Mouse (Mus musculus): Measurements from ENCODE around the gene Gpr157.
A peak's percentile ranks its signal among the peaks of the same experiment; 100 is the strongest.

The Gpr157 gene

DNA sequence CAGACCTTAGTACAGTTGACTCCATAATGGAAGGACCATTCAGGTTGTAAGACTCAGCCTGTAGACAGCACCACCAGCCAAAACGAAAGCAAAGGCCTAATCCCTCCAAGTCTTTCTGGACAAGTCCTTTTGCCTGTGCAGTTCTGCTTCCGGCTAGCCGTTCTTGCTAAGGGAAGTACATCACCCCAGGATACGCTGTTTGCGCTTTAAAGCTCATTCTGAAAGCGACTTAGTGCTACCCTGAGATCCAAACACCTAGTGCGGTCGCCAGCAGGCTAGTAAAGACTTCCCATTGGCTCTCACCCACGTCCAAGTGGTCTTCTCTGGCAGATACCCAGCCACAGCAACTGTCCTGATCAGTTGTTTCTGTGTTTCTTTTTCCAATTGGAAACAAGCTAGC lies 23.2 kb downstream of the Gpr157 start:
- no peak for DNase-seq (ENCODE audit: low read depth, low spot score)

DNA sequence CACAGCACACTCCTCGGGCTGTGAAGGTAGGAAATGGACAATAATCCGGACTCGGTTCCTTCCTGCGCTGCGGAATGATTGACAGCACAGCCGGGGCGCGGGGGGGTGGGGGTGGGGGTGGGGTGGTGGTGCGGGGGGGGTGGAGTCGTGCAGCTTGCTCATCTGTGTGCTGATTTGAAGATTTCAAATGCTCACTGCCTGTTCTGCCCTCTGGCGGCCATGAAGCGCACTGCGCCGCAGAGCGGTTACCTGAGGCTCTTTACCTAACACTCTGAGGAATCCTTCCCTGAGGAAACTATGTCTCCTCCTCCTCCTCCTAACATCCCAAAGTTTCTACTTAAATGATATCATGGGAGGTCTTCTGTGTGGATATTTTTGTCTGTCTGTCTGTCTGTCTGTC lies 25.7 kb downstream of the Gpr157 start:
- peak; percentile 66 for DNase-seq (ENCODE audit: low read depth, low spot score)

DNA sequence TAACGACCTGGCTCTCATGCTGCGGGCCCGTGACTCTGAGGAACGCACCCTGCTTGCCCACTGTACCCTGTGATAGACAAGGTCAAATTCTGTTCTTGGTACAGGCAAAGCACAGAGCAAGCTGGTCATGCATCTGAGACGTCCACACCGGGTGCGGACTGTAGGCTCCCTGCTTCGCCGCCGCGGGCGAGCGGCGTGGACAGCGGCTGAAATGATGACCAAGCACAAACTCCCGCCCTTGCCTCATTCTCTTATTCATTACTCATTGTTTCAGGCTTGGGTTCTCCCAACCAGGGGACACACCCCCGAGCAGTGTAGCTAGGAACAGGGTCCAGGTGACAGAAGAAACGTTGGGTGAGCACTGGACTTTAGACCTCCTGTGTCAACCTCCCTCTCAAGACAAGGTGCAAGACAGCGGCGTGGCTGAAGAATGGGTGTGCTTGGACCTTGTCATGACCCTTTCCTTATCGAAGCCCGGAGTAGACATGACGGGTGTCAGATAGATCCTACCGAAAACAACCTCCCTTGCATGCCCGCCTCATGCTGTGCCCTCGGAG lies 27.4 kb downstream of the Gpr157 start:
- DNase-seq (ENCODE audit: low read depth, low spot score) = no peak

DNA sequence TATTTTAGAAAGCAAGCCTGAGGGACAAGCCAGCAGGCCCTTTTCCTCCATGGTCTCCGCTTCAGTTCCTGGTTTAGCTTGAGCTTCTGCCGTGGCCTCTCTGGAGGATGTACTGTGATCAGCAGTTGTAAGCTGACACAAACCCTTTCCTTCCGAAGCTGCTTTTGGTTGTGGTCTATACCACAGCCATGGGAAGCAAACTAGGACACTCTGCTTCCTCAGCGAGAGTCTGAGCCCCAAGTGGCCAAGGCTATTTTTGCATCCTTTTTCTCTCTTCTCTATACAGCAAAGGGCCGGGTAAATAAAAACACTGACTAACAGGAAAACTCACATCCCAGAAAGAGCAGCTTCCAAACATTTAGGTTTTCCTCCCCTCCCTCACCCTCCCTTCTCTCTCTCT lies 30.1 kb downstream of the Gpr157 start:
- peak; percentile 42 for DNase-seq (ENCODE audit: low read depth, low spot score)

DNA sequence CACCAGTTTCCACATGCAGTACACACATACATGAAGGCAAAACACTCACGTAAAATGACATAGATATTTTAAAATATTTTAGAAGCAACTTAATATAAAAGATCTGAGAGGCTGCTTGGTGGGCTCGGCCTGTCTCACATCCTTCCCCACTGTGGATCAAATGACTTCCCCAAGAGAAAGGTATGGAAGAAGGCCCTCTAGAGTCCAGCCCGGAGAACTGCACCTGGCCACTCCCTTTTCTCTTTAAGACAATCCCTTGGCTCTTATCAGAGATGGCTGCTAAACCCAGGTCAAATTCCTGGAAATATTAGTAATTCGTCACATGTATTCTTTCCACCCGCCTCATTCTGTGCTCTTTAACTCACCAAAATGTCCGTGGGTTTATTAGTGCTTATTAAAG lies 31.0 kb downstream of the Gpr157 start:
- DNase-seq (ENCODE audit: low read depth, low spot score) = no peak

DNA sequence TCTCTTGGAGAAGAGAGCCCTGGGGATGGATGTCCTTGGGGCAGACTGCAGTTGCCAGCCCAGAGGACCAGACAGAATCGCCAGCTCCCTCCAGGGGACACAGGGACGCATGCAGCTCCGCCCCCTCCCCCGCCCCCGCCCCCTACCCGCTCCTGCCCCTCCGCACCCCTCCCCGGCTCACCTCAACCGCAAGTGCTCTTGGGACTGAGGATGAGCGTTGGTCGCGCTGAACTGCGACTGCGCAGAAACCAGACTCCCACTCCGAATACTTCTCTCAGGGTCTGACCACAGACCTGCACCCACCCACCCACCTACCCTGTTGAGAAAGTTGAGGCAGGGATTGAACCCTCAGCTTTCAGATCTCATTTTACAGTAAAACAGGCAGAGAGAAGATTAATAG lies 31.9 kb downstream of the Gpr157 start, which contains the start of gene Slc2a5:
Gene Slc2a5 (plus strand): TSS at position 229 of the 400 bp plus-strand sequence.
- DNase-seq (ENCODE audit: low read depth, low spot score) = no peak

DNA sequence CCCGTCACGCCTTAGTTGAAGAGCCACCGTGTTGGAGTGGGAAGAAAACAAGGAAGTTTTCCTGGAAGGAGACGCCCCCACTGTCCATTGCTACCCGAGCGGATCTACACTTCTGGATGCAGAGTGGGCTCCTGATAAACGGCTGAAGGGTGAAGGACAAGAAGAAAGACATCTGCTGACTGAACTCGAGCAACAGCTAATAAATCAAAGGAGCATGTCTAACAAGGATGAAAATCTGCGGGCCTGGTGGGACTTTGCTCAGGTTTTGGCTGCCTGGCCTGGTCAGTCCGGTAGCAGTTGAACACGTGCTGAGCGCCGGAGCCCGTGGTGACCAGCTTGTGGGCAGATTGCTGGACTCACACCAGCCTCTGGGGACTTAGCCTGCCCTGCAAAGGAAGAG lies 32.5 kb downstream of the Gpr157 start:
- DNase-seq (ENCODE audit: low read depth, low spot score) = no peak

DNA sequence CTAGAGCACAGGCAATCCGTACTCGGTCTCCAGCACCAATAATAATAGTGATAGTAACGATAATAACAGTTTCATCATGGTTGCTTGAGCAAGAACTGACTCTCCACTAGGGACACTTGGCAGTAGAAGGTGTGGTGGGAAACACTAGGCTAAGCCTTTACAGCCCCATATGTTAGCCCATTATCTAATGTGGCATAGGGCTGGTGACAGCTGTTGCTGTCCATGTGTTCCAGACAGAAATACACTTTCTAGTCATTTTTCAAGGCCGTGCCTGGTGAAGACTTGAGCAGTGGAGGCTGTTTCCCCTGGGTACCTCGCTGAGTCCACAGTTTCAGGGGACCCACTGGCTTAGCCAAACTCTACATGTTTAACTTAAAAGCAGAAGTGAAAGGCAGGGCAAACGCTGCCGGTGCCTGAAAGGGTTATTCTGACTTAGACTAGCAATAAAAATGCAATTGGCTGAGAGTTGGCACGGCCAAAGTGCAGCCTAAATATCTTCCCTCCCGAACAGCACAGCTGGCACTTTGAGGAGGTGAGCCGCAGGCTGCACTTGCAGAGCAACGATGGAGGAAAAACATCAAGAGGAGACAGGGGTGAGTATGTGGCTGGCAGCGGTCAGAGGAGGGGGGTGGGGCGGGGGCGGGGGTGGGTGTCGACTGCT lies 33.1 kb downstream of the Gpr157 start:
- DNase-seq (ENCODE audit: low read depth, low spot score) = no peak

DNA sequence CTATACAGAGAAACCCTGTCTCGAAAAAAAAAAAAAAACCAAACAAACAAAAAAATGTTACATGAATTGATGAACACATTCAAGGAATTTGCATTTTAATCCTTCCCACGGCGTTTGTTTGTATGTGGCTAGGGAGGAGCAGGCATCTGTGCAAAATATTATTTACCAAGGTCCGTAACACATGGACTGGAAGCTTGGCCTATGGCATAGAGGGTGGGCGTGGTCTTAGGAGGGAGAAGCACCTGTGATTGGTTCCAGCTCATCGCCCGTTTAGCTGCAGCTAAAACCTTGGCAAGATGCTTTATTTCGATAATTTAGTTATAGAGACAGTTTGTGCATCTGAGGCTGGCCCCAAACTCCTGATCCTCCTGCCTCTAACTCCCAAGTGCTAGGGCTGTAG lies 34.3 kb downstream of the Gpr157 start:
- no peak for DNase-seq (ENCODE audit: low read depth, low spot score)

DNA sequence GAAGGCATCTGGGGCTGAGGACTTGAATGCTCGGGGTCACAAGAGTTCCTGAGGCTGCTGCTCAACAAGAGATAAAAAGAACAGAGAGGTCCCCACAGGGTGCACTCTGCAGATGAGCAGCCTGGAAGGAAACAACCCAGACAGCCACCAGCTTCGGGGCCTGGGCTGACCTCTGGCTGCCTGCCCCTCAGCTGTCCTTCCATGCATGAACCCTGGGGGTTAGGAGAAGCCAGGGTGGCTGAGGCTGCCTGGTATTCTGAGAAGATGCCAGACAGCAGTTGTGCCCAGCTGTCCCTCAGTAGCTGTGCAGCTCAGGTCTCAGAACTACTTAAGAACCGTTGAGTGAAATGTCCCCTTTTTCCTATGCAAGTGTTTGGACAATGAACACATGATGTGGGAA lies 35.3 kb downstream of the Gpr157 start:
- DNase-seq (ENCODE audit: low read depth, low spot score) = no peak

DNA sequence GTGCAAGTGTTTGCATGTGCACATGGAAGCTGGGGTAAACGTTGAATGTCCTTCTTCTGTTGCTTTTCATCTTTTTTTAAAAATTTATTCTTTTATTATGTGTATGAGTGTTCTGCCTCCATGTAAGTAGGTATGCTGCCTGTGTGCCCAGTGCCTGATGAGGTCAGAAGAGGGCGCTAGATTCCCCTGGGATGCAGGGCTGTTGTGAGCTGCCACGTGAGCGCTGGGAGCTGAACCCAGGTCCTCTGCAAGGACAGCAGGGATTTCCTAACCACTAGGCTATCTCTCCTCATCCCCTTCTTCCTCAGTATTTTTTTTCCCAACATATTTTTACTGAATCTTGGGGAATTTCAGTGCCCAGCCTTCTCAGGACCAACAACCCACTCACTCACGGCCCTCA lies 39.2 kb downstream of the Gpr157 start:
- DNase-seq (ENCODE audit: low read depth, low spot score) = no peak

DNA sequence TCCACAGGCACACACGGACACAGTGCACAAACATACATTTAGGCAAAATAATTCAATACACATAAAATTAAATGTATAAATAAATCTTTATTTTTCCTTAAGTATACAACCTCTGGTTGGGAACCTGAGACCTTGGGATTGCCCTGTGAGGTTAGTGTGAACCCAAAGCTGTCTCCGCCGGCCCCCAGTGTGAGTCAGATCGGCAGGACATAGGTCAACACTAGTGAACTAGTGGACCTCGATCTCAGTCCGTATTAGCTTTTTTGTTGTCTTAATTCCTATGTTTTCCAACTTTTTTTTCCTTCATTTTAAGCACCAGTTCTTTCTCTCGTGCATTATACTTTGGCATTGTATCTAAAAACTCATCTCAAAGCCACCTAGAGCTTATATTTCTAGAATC lies 40.7 kb downstream of the Gpr157 start:
- DNase-seq (ENCODE audit: low read depth, low spot score) = no peak

DNA sequence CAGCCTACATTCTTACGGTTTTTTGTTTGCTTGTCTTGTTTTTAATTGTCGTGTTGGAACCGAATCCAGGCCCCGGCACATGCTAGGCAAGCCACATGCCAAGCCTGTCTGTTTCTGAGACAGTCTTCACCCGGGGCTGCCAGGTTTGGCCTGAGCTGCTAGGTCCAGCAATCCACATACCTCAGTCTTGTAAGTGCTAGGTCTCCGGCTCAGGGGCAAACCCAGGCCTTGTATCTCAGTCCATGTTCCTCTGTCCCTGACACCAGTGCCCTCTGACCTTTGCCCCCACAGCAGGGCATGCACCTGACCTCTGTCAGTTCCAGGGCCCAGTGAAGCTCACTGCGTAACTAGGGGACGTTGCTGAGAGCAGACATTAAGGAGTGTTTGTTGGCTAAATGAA lies 41.4 kb downstream of the Gpr157 start:
- no peak for DNase-seq (ENCODE audit: low read depth, low spot score)

DNA sequence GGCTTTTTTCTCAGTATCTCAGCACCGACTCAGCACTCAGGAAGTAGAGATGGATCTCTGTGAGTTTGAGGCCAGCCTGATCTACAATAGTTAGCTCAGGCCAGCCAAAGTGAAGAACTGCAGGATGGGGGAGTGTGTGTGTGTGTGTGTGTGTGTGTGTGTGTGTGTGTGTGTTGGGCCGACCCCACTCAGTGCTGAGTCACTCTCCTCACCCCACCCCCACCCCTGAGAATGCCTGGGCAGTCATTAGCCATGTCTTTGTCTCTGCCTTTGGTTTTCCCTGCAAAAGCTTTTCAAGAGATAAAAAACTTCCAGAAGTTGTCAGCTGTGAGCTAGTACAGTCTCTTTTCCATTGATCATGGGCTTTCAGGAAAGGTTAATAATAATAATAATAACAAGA lies 43.5 kb downstream of the Gpr157 start:
- DNase-seq (ENCODE audit: low read depth, low spot score) = no peak

DNA sequence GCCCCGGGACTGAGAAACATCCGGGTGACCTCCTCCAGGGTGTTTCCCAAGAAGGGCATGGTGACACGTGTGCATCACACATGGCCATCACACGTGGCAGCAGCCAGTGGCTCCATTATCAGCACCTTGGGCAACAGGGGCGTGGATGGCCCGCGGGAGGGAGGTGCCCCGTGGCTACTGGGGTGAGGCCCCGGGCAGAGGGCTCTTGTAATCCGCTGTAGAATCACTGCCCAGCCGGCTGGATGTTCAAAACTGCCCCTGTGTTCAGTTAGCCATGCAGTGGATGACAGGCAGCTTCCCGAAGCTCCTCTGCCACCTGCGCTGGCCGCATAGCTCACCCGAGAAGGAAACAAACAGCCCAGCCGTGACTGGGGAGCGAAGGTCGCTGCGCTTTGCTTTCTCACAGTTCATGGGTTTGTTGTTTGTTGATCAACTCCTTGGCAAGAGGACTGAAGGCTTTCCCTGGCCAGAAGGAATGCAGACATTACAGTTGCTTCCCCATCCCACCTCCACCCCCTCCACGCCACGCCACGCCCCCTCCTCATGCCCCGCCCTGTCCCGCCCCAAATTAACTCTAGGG lies 45.6 kb downstream of the Gpr157 start:
- DNase-seq (ENCODE audit: low read depth, low spot score) = no peak

DNA sequence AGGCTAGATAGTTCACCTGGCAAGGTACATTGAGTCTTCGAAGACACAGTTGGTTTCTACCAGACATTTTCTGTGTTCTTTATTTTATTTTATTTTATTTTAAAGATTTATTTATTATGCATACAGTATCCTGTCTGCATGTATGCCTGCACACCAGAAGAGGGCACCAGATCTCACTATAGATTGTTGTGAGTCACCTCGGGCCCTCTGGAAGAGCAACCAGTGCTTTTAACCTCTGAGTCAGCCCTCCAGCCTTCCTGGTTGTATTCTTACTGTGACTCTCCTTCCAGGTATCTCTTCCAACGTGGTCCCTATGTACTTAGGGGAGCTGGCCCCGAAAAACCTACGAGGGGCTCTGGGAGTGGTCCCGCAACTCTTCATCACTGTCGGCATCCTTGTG lies 48.1 kb downstream of the Gpr157 start:
- no peak for DNase-seq (ENCODE audit: low read depth, low spot score)

DNA sequence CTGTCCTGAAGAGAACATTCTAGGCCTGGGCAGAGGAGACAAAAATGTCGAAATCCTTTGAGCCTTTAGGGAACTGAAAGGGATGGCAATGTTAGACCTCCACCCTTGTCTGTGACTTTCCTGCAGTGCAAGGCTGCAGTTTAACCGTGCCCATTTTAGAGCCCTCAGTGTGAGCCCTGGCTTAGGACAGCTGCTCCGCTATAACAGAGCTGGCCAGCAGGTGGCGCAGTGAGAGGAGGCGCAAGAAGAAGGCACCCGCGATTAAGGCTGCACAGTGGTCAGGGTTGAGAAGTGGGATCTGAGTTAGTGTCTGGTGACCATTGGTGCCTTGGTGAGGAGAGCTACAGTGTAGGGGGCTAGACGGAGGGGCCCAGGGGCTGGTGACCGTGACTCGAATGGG lies 49.5 kb downstream of the Gpr157 start:
- DNase-seq (ENCODE audit: low read depth, low spot score) = peak; percentile 61

DNA sequence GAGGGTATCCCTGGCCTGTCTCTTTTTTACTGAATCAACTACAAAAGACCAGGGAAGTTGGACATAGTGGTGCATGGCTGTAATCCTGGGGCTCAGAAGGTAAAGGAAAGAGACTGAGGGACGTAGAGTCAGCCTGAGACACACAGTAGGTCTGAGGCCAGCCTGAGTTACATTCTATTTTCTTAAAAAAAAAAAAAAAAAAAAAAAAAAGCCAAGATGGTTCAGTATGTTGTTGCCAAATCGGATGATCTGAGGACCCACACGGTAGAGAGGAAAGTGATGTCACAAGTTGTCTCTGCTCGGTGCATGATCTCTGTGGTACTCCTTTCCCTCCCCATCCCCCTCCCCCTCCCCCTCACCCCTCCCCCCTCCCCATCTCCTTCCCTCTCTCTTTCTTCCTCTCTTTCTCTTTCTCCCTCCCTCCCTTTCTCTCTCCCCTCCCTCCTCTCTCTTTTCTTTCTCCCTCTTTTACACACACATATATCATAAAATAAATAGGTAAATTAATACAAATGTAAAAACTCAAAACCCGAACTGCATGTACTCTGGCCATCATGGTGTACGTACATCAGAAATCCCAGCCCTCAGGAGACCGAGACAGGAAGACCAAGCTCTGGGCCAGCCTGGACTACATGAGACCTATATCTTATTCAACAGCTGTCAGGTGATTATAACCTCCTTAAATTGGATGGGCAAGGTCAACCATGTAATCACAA lies 50.4 kb downstream of the Gpr157 start:
- DNase-seq (ENCODE audit: low read depth, low spot score) = no peak

DNA sequence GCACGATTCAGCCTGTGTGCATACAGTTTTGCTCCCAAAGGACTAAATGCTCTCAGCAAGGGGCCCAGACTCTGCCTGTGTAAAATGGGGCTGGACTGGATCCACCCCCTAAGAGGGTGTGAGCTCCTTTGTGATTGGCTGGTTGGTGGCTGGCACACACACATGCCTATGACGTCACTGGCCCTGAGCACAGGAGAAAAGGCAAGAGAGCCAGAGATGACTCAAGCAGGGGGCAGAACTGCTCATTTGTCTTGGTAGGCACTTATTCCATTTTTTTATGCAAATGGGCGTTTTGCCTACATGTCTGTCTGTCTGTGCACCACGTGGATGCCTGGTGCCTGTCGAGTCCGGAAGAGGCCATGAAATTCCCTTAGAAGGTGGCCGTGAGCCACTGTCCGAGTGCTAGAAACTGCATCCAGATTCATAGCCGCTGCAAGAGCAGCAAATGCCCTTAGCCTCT lies 50.9 kb downstream of the Gpr157 start:
- peak; percentile 58 for DNase-seq (ENCODE audit: low read depth, low spot score)

DNA sequence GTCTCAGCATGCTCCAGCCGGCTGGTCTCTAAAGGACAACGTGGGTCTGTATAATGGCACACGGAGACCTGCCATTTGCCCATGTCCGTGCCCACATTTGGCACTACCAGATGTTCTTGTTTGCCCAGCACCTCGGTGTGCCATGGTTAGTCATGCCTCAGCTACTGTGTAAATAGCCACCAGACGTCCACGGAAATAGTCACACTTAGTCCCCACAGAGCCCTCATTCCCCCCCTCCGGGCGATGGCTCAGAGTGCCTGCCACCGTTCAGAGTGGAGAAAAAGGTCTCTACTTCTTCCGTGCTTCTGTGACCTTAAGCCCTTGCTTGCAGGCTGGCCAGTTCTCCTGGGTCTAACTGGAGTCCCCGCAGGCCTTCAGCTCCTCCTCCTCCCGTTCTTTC lies 51.9 kb downstream of the Gpr157 start:
- DNase-seq (ENCODE audit: low read depth, low spot score) = no peak

DNA sequence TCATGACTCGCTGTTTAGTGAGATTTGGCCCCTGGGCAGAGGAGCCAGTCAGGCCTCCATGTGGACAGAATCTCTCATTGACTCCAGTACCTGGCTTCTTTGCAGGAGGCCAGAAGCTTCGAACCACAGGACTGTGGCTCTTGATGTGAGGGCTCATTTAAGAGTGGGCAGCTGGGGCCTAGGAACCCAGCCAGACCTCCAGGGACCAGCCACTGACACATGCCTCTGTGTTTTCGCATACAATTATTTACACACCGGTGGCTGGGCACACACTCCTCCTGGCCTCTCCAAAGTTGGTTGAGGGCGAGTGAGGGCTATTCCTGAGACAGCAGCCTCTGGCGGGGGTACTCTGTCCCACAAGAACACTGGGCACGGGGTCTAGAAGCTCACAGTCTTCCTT lies 53.2 kb downstream of the Gpr157 start:
- no peak for DNase-seq (ENCODE audit: low read depth, low spot score)

DNA sequence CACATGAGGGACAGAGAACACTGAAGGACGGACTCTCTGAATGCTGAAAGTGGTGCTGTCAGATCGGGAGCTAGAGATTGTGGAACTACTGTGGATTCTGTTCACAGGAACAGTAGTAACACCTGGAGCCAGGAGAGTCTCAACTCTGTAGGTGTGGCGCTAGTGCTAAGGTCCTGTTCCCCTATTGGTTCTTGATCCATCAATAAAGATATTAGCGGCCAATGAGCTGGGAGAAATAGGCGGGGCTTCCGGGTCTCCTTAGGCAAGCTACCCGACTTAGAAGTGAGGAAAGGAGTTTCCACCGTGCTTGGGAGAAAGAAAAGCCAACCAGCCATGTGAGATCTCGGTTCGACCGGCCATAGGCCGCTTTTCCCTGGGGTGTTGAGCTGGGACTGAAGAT lies 57.1 kb downstream of the Gpr157 start:
- DNase-seq (ENCODE audit: low read depth, low spot score) = no peak

DNA sequence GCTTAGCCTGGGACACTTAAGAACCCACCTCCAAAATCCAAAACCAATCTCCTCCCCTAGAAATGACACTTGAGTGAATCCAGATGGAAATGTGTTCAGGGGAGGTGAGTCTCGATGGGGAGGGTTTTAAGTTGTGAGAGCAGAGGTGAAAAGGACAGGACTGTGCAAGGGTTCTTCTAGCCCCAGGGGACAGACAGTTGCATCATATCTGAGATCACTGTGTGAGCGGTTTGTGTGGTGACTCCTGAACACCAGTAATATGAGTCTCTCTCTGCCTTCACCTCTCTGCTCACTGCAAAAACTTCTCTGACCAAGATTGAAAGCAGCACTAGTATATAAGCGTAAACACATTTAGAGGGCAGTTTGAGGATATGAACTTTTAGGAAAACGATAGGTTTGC lies 59.1 kb downstream of the Gpr157 start:
- DNase-seq (ENCODE audit: low read depth, low spot score) = no peak
